Mouse (Mus musculus) spleen, postnatal 4 days (tissue): ENCODE results near the gene Dnttip2.

Experiments
- DNase-seq, 2 experiments: peaks; one replicate each; pipeline ENCODE4 v3.0.0; 2022; ENCODE audit warnings: low spot score in 2 of 2

Dnttip2 gene

GRCm38 (mm10) chr3:122324528-122324927 lies 50.3 kb downstream of the Dnttip2 start:
- no peak for DNase-seq

DNA sequence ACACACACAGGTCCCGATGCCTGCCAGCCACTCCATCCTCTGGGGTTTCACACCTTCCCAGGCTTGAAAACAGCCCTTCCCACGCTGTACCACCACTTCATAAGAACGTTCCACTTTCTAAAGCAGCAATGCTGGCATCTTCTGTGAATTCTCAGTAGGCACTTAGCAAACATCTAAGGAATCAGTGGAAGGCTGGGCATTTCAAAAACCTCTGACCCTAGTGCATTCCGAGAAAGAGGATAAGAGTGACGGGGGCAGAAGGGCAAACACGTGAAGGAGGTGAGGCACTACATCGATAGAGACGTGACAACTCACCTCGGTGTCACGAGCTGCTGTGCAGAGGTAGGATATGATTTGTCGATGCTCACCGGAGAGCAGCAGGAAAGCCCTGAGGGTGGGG lies 56.3 kb downstream of the Dnttip2 start:
- DNase-seq, result no peak

- DNase-seq, result no peak
These were observed 59.3 kb downstream of the Dnttip2 start for GRCm38 (mm10) chr3:122333493-122333892.

DNA sequence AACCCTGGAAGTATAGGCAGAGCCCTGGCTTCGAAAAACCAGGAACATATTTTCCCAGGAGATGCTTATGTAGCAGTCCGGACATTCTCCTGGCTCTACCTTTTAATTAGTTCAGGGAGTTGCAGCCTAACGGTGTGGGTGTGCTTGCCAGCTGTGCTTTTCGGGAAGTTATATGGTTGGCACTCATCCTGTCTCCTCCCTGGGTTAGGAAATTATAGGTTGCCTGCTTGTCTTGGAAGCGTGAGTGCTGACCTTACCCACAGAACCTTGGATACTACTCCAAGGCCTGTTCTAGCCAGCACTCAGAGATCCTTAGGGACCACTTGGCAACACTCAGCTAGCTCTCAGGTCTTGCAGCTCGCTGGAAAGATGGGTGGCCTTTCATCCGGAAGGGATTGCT lies 59.7 kb downstream of the Dnttip2 start:
- no peak for DNase-seq

DNA sequence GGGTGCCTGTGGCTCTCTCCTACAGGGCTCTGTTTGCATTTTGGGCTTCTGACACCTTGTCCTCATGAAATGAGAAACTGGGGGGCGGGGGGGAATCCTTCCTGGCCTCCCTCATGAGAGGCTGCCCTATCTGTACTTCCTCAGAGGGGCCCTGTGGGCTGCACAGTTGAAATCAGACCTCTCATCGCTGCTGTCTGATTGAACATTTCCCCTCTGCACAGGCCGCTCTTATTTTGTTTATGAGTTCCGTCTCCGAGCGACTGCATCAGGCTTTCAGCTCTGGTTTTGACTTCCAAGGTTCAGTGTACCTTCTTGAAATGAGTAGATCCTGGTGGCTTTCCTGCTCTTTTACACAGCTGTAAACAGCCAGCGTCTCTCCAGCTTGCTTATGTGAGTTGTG lies 60.2 kb downstream of the Dnttip2 start:
- no peak for DNase-seq
